Mouse (Mus musculus) R1 (cell line): ENCODE measurements around the gene Guk1.
"Not testable (repeated sequence)": the region's sequence is repeated elsewhere in the genome, so short reads cannot be mapped to it uniquely, and the experiment has no call there.

ENCODE experiments used
- DNase-seq: peaks from one replicate; pipeline ENCODE4 v3.0.0-alpha.2; 2018; ENCODE audit warnings: low read depth, low spot score

Gene Guk1

GRCm38 (mm10) chr11:59211561-59211960 lies 19.5 kb upstream of the Guk1 start:
- not testable (repeated sequence) for DNase-seq

- no peak for DNase-seq
Measured at GRCm38 (mm10) chr11:59210020-59210419, 18.0 kb upstream of the Guk1 start.

- no peak for DNase-seq
Measured at GRCm38 (mm10) chr11:59209580-59209979, 17.6 kb upstream of the Guk1 start.

GRCm38 (mm10) chr11:59209003-59209441 lies 17.0 kb upstream of the Guk1 start:
- peak; percentile 74 for DNase-seq

GRCm38 (mm10) chr11:59208153-59208831 lies 16.3 kb upstream of the Guk1 start, which contains the start of gene 2310033P09Rik:
Gene 2310033P09Rik, plus strand, starts transcription at chr11:59208321.
- DNase-seq: peak; percentile 94

- peak; percentile 89 for DNase-seq
Measured at GRCm38 (mm10) chr11:59202081-59202995, 10.3 kb upstream of the Guk1 start, which contains the start of gene Mrpl55. Gene Mrpl55, plus strand, starts transcription at chr11:59202486.

- no peak for DNase-seq
Measured at GRCm38 (mm10) chr11:59201216-59202002, 9.4 kb upstream of the Guk1 start.

GRCm38 (mm10) chr11:59196230-59196629 lies 4.2 kb upstream of the Guk1 start:
- no peak for DNase-seq

- peak; percentile 91 for DNase-seq
Measured at GRCm38 (mm10) chr11:59191231-59192058, 567 bp downstream of the Guk1 start.

GRCm38 (mm10) chr11:59187706-59188105 lies 4.3 kb downstream of the Guk1 start:
- no peak for DNase-seq

- no peak for DNase-seq
Measured at GRCm38 (mm10) chr11:59185490-59185889, 6.5 kb downstream of the Guk1 start.

GRCm38 (mm10) chr11:59183821-59184220 lies 8.2 kb downstream of the Guk1 start:
- DNase-seq: peak; percentile 46

- DNase-seq: no peak
Measured at GRCm38 (mm10) chr11:59182864-59183331, 9.1 kb downstream of the Guk1 start, which contains the start of gene Gjc2. Gene Gjc2, minus strand, starts transcription at chr11:59183213.

- DNase-seq: no peak
Measured at GRCm38 (mm10) chr11:59176921-59177320, 15.1 kb downstream of the Guk1 start.

- peak; percentile 28 for DNase-seq
Measured at GRCm38 (mm10) chr11:59176475-59176874, 15.5 kb downstream of the Guk1 start.

- DNase-seq: no peak
Measured at GRCm38 (mm10) chr11:59174189-59174838, 17.7 kb downstream of the Guk1 start.

GRCm38 (mm10) chr11:59170549-59170948 lies 21.5 kb downstream of the Guk1 start:
- no peak for DNase-seq

GRCm38 (mm10) chr11:59169807-59170206 lies 22.2 kb downstream of the Guk1 start:
- no peak for DNase-seq

- DNase-seq: no peak
Measured at GRCm38 (mm10) chr11:59165616-59166241, 26.3 kb downstream of the Guk1 start.

GRCm38 (mm10) chr11:59164384-59164783 lies 27.6 kb downstream of the Guk1 start:
- DNase-seq: no peak
